Mouse (Mus musculus): ENCODE measurements around the gene Slc37a4. TPM values are rescaled to one million over a fixed set of nuclear protein-coding genes. Genes with fewer than 3 reads are reported as not detected.
"Not testable (repeated sequence)": the region's sequence is repeated elsewhere in the genome, so short reads cannot be mapped to it uniquely, and the experiment has no call there.

Gene Slc37a4
- polyA plus RNA-seq, 1 experiment = 54.9 TPM

DNA sequence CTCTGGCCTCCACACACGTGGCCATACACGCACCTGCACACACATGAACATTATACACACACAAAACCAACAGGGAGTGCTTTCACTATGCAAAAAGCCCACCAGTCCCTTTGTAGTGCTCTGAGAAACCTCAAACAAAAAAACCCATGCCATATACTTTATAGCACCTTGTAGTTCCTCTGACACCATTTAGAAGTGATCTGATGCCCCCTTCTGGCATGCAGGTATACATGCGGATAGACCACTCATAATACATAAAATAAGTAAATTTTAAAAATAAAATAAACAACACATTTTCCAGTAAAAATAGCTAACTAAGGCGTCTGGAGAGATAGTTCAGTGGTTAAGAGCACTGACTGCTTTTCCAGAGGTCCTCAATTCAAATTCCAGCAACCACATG, 39.4 kb upstream of the Slc37a4 start:
- Histone ChIP-seq H3K4me1 (ENCODE audit: control insufficient read depth, insufficient read depth, insufficient read length, low read length) (peaks cover 2% of the 10 kb centered on the region; the same call in 1 of the 2 replicates), H3K4me3 (ENCODE audit: low read depth, low read length) (no peak overlapping the region), H3K36me3 (ENCODE audit: control insufficient read depth, insufficient read depth, low read length) (peaks cover 62% of the 10 kb centered on the region), H3K27ac (ENCODE audit: insufficient read depth, low read depth, low read length) (no peak overlapping the region), H3K27me3 (ENCODE audit: control insufficient read depth, insufficient read depth, low read length) (no peaks in the 10 kb centered on the region)
- WGBS = 65% methylated on average over 4 of the region's 4 CpGs
- TF ChIP-seq POLR2A (IDR thresholded peaks at IDR 0.05; ENCODE audit: low read depth, low read length) = no peak
- TF ChIP-seq CTCF (IDR thresholded peaks at IDR 0.05; ENCODE audit: extremely low read depth, insufficient read length, insufficient replicate concordance, low read depth, low read length) = no peak

DNA sequence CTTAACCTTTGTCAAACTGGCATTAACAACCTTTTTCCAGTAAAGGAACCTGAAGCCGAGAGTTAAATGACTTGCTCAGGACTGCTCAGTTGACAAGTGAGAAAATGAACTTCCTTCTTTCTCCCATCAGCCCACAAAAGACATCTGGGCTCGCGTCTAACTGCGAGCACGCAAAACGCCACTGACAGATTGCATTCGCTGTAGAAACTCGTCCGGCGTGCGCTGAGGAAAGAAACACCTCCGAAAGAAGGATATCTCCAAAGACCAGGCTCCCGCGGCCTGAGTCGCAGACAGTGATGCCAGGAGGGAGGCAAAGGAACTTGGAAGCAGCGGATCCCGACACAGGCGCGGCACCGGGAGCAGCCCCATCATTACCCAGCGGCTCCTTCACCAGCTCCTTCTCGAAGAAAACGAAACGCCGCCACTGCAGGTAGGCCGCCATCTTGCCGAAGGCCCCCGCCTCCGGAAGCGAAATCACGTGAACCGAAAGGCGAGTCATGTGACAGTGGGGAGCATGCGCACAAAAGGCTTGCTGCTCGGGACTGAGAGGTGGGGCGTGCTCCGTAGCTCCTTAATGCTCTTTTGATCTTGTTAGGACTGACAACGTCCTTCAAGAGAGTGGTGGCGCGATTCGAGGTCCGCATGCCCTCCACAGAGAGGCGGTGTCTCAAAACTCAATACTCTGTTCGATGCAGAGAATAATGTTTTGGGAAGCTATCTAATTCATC, 35.3 kb upstream of the Slc37a4 start, which contains the start of gene Vps11:
Gene Vps11 (minus strand): TSS at position 481 of the 728 bp plus-strand sequence.
- H3K4me3 ChIP-seq (ENCODE audit: low read depth, low read length) = peak within 1 kb of the TSS; percentile 92
- peaks cover 2% of the 10 kb centered on the region; the same call in 1 of the 2 replicates for H3K4me1 ChIP-seq (ENCODE audit: control insufficient read depth, insufficient read depth, insufficient read length, low read length)
- under 1% methylated on average over 44 of the region's 44 CpGs for WGBS
- peaks cover 23% of the 10 kb centered on the region for H3K36me3 ChIP-seq (ENCODE audit: control insufficient read depth, insufficient read depth, low read length)
- H3K27me3 ChIP-seq (ENCODE audit: control insufficient read depth, insufficient read depth, low read length) = no peaks in the 10 kb centered on the region
- peak within 1 kb of the TSS; percentile 68 for H3K27ac ChIP-seq (ENCODE audit: insufficient read depth, low read depth, low read length)
- no peak for TF ChIP-seq CTCF (IDR thresholded peaks at IDR 0.05; ENCODE audit: extremely low read depth, insufficient read length, insufficient replicate concordance, low read depth, low read length)
- TF ChIP-seq POLR2A (IDR thresholded peaks at IDR 0.05; ENCODE audit: low read depth, low read length) = peak; percentile 82; the same call in 1 of the 2 replicates

DNA sequence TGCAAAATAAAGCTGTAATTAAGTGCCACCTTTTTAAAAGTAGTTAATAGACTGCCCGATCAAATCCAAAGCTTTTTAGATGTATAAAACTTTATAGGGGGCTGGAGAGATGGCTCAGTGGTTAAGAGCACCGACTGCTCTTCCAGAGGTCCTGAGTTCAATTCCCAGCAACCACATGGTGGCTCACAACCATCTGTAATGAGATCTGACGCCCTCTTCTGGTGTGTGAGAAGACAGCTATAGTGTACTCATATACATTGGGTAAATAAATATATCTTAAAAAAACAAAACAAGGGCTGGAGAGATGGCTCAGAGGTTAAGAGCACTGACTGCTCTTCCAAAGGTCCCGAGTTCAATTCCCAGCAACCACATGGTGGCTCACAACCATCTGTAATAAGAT, 34.7 kb upstream of the Slc37a4 start:
- H3K4me1 ChIP-seq (ENCODE audit: control insufficient read depth, insufficient read depth, insufficient read length, low read length); H3K27me3 ChIP-seq (ENCODE audit: control insufficient read depth, insufficient read depth, low read length): not testable (repeated sequence)
- Histone ChIP-seq H3K36me3 (ENCODE audit: control insufficient read depth, insufficient read depth, low read length) (peaks cover 17% of the 10 kb centered on the region), H3K4me3 (ENCODE audit: low read depth, low read length) (peak overlapping the region; percentile 92), H3K27ac (ENCODE audit: insufficient read depth, low read depth, low read length) (peak overlapping the region; percentile 68)
- WGBS = 35% methylated on average over 4 of the region's 4 CpGs

DNA sequence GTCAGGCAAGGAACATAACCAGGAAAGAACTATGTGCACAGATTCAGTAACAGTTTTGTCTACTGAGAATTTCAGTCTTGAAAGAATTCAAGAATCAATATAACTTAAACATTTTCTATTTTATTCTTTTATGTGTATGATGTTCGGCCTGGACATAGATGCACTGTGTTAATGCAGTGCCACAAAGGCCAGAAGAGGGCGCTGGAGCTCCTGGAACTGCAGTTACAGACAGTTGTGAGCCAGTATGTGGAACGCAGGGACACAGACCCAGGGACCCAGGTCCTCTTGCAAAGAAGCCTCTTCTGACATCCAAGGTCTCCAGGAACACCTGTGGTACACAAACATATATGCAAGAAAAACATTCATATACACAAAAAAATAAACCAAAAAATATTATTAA, 32.2 kb upstream of the Slc37a4 start:
- Histone ChIP-seq H3K4me1 (ENCODE audit: control insufficient read depth, insufficient read depth, insufficient read length, low read length) (peaks cover 2% of the 10 kb centered on the region; the same call in 1 of the 2 replicates), H3K27ac (ENCODE audit: insufficient read depth, low read depth, low read length) (no peak overlapping the region), H3K4me3 (ENCODE audit: low read depth, low read length) (no peak overlapping the region), H3K27me3 (ENCODE audit: control insufficient read depth, insufficient read depth, low read length) (no peaks in the 10 kb centered on the region), H3K36me3 (ENCODE audit: control insufficient read depth, insufficient read depth, low read length) (0 out of 2 replicates have a peak, but pooled peaks cover under 1% of the 10 kb centered on the region)
- 72% methylated on average over 3 of the region's 3 CpGs for WGBS
- TF ChIP-seq CTCF (IDR thresholded peaks at IDR 0.05; ENCODE audit: extremely low read depth, insufficient read length, insufficient replicate concordance, low read depth, low read length) (peak; percentile 42; the same call in 1 of the 2 replicates), POLR2A (IDR thresholded peaks at IDR 0.05; ENCODE audit: low read depth, low read length) (no peak)

DNA sequence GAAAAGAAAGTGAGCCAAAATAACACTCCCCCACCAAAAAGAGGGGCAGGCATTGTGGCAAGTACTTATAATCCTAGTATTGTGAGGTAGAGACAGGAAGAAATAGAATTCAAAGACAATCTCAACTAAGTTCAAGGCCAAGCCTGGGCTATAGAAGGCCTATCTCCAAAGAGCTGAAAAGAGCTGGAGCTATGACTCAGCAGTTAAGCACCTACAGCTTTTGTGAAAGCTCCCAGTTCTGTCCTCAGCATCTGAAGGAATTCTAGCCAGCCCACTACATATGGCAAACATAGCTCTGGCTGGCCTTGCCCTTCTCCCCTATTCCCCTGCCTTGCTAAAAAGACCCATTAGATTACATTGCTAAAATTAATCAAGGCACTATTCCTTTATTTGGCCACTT, 23.3 kb upstream of the Slc37a4 start:
- TF ChIP-seq POLR2A (IDR thresholded peaks at IDR 0.05; ENCODE audit: low read depth, low read length) = no peak
- no peak overlapping the region for H3K4me3 ChIP-seq (ENCODE audit: low read depth, low read length)
- H3K27ac ChIP-seq (ENCODE audit: insufficient read depth, low read depth, low read length) = peak overlapping the region; percentile 50; the same call in 1 of the 2 replicates
- no peaks in the 10 kb centered on the region for H3K36me3 ChIP-seq (ENCODE audit: control insufficient read depth, insufficient read depth, low read length)
- H3K27me3 ChIP-seq (ENCODE audit: control insufficient read depth, insufficient read depth, low read length) = no peaks in the 10 kb centered on the region
- H3K4me1 ChIP-seq (ENCODE audit: control insufficient read depth, insufficient read depth, insufficient read length, low read length) = peaks cover 2% of the 10 kb centered on the region; the same call in 1 of the 2 replicates

DNA sequence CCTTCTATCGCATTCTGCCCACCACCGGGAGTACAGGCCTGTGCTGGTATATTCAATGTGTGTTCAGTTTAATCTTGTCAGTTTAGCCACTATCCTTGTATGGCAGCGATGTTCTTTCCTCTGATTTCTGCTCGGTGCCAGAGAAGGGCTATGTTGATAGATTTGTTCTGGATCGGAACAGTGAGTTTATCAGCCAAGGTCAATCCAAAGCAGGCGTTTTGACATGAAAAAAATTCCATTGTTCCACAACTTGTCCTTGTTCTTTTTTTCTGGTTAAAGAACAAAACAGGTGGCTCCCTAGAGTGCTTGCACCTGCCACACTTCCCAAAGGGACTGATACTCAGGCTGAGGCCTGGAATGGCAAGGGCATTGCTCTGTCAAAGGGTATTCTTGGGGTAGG, 20.5 kb upstream of the Slc37a4 start:
- Histone ChIP-seq H3K36me3 (ENCODE audit: control insufficient read depth, insufficient read depth, low read length) (peaks cover 2% of the 10 kb centered on the region), H3K4me1 (ENCODE audit: control insufficient read depth, insufficient read depth, insufficient read length, low read length) (peaks cover 5% of the 10 kb centered on the region; the same call in 1 of the 2 replicates), H3K27ac (ENCODE audit: insufficient read depth, low read depth, low read length) (no peak overlapping the region), H3K27me3 (ENCODE audit: control insufficient read depth, insufficient read depth, low read length) (no peaks in the 10 kb centered on the region), H3K4me3 (ENCODE audit: low read depth, low read length) (no peak overlapping the region)
- 84% methylated on average over 6 of the region's 6 CpGs for WGBS
- TF ChIP-seq POLR2A (IDR thresholded peaks at IDR 0.05; ENCODE audit: low read depth, low read length) = no peak
- TF ChIP-seq CTCF (IDR thresholded peaks at IDR 0.05; ENCODE audit: extremely low read depth, insufficient read length, insufficient replicate concordance, low read depth, low read length) = no peak

DNA sequence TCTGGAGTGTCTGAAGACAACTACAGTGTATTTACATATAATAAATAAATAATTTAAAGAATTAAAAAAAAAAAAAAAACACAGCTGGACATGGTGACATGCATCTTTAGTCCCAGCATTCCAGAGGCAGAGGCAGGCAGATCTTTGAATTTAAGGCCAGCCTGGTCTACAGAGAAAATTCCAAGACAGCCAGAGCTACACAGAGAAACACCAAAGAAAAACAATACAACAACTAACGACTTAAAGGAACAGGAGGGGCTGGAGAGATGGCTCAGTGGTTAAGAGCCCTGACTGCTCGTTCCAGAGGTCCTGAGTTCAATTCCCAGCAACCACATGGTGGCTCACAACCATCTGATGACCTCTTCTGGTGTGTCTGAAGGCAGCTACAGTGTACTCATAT, 19.3 kb upstream of the Slc37a4 start:
- WGBS = 79% methylated on average over 2 of the region's 2 CpGs
- H3K4me1 ChIP-seq (ENCODE audit: control insufficient read depth, insufficient read depth, insufficient read length, low read length); H3K27ac ChIP-seq (ENCODE audit: insufficient read depth, low read depth, low read length); H3K4me3 ChIP-seq (ENCODE audit: low read depth, low read length); H3K27me3 ChIP-seq (ENCODE audit: control insufficient read depth, insufficient read depth, low read length): not testable (repeated sequence)
- peaks cover 14% of the 10 kb centered on the region for H3K36me3 ChIP-seq (ENCODE audit: control insufficient read depth, insufficient read depth, low read length)
